Mouse (Mus musculus) thymus, postnatal 25 days (tissue): ENCODE data around the gene Rsad2.

Source experiments
- DNase-seq: peaks from one replicate; pipeline ENCODE4 v3.0.0; 2022

Gene Rsad2

GRCm38 (mm10) chr12:26399391-26399790, 56.9 kb downstream of the Rsad2 start:
- DNase-seq = no peak

DNA sequence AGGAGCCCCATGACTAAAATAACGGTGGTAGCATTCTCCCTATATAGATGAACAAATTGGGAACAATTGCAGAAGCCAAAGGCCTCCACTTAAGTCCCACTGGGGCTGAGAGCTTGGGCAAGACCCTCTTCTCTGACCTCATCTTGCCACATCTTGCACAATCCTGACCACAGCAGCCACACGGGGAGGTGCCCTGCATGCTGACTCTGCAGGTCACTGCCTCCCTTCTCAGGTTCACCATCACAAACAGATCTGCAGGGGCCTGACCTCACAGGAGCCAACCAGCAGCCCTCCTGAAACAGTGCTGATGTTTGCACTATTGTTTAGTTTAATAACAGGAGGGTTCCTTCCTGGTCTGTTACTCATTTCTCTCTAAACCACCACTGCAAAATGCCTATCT, 57.7 kb downstream of the Rsad2 start:
- no peak for DNase-seq

- DNase-seq = no peak
Observed at GRCm38 (mm10) chr12:26394485-26395470, 61.5 kb downstream of the Rsad2 start.

GRCm38 (mm10) chr12:26393291-26393690, 63.0 kb downstream of the Rsad2 start:
- no peak for DNase-seq
